Mouse (Mus musculus): ENCODE data around the gene Gm19935. TPM values are rescaled to one million over a fixed set of nuclear protein-coding genes. Genes with fewer than 3 reads are reported as not detected.

Gm19935 gene
- polyA plus RNA-seq, 1 experiment from 2014 or later, result not detected

DNA sequence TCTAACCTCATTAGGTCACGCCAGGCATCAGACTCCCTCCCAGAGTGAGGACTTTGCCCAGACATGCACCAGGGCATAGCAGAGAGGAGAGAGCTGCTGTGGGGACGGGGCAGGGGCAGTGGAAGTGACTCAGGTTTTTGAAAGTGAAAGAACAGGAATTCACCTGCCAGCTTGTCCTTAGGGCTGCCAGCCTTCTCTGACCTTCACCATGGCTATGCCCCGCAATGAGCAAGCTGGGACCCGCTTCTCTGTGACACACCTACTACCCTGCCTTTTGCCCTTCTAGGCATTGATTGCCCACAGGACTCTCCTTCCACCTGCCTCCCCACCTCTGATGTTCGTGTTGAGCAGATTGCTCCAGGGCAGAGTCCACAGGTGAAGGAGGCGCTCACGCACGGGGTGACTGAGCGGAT is 8.3 kb upstream of the Gm19935 start:
- Histone ChIP-seq H3K9me3 (replicated peaks; ENCODE audit: control insufficient read depth, low read length) (peaks cover 3% of the 10 kb centered on the region; the same call in 1 of the 2 replicates), H3K4me3 (ENCODE audit: low read depth, low read length) (no peak overlapping the region), H3K4me1 (ENCODE audit: control insufficient read depth, insufficient read depth, low read length) (peaks cover 5% of the 10 kb centered on the region; the same call in 1 of the 2 replicates), H3K9ac (ENCODE audit: low read depth, low read length) (no peak overlapping the region), H3K27me3 (ENCODE audit: control insufficient read depth, insufficient read depth, low read length) (no peaks in the 10 kb centered on the region), H3K27ac (ENCODE audit: low read depth, low read length) (no peak overlapping the region), H3K4me2 (no peak overlapping the region), H3K36me3 (ENCODE audit: control insufficient read depth, insufficient read depth, low read length) (no peaks in the 10 kb centered on the region)
- no peak for ATAC-seq (replicated peaks; ENCODE audit: insufficient number of reproducible peaks, low FRiP score, low TSS enrichment)
- WGBS (ENCODE audit: insufficient replicate concordance), result 82% methylated on average over 9 of the region's 9 CpGs

DNA sequence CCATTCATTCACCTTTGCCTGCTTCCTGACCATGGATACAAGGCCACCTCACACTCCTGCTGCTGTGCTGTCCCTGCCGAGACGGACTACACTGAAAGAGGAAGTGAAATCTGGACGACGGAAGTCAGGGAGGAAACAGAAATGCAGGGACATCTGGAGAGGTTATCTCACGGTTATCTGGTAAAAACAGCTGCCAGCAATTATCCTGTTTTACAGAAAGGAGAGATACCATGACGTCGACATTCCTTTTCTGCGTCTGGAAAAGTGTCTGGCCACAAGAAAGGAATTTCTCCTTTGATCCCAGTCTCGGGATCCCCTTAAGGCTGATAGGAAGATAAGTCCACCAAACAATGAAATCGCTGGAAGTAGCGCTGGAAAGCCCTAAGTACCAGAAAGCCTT is 5.2 kb upstream of the Gm19935 start:
- Histone ChIP-seq H3K36me3 (ENCODE audit: control insufficient read depth, insufficient read depth, low read length) (no peaks in the 10 kb centered on the region), H3K9me3 (replicated peaks; ENCODE audit: control insufficient read depth, low read length) (peaks cover 3% of the 10 kb centered on the region; the same call in 1 of the 2 replicates), H3K9ac (ENCODE audit: low read depth, low read length) (no peak overlapping the region), H3K27ac (ENCODE audit: low read depth, low read length) (no peak overlapping the region), H3K4me3 (ENCODE audit: low read depth, low read length) (no peak overlapping the region), H3K4me2 (no peak overlapping the region), H3K4me1 (ENCODE audit: control insufficient read depth, insufficient read depth, low read length) (no peaks in the 10 kb centered on the region), H3K27me3 (ENCODE audit: control insufficient read depth, insufficient read depth, low read length) (no peaks in the 10 kb centered on the region)
- WGBS (ENCODE audit: insufficient replicate concordance), result 12% methylated on average over 11 of the region's 11 CpGs
- no peak for ATAC-seq (replicated peaks; ENCODE audit: insufficient number of reproducible peaks, low FRiP score, low TSS enrichment)

DNA sequence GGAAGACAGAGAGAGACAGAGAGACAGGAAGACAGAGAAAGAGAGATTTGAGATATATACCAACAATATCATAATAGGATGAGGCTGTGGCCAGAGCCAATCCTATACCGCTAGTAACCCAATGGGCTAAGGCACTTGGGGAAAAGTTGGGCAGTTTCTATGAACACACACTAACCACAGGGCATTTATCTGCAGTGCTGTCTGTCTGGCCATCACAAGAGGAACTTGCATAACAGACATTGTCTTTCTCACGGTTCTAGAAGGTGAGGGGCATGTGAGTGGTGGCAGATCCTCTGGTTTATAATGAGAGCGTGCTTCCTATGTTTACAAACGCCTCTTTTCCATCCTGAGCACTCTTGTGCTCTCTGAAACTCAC is 3.1 kb upstream of the Gm19935 start:
- Histone ChIP-seq H3K4me2 (no peak overlapping the region), H3K9ac (ENCODE audit: low read depth, low read length) (no peak overlapping the region), H3K27ac (ENCODE audit: low read depth, low read length) (no peak overlapping the region), H3K36me3 (ENCODE audit: control insufficient read depth, insufficient read depth, low read length) (no peaks in the 10 kb centered on the region), H3K27me3 (ENCODE audit: control insufficient read depth, insufficient read depth, low read length) (no peaks in the 10 kb centered on the region), H3K9me3 (replicated peaks; ENCODE audit: control insufficient read depth, low read length) (peaks cover 3% of the 10 kb centered on the region; the same call in 1 of the 2 replicates), H3K4me1 (ENCODE audit: control insufficient read depth, insufficient read depth, low read length) (no peaks in the 10 kb centered on the region), H3K4me3 (ENCODE audit: low read depth, low read length) (no peak overlapping the region)
- ATAC-seq (replicated peaks; ENCODE audit: insufficient number of reproducible peaks, low FRiP score, low TSS enrichment), result no peak
- WGBS (ENCODE audit: insufficient replicate concordance), result 80% methylated on average over 4 of the region's 4 CpGs

- Histone ChIP-seq H3K36me3 (ENCODE audit: control insufficient read depth, insufficient read depth, low read length) (no peaks in the 10 kb centered on the region), H3K27me3 (ENCODE audit: control insufficient read depth, insufficient read depth, low read length) (no peaks in the 10 kb centered on the region), H3K4me2 (no peak overlapping the region), H3K9me3 (replicated peaks; ENCODE audit: control insufficient read depth, low read length) (peaks cover 3% of the 10 kb centered on the region; the same call in 1 of the 2 replicates), H3K9ac (ENCODE audit: low read depth, low read length) (no peak overlapping the region), H3K4me1 (ENCODE audit: control insufficient read depth, insufficient read depth, low read length) (no peaks in the 10 kb centered on the region), H3K27ac (ENCODE audit: low read depth, low read length) (no peak overlapping the region), H3K4me3 (ENCODE audit: low read depth, low read length) (no peak overlapping the region)
- ATAC-seq (replicated peaks; ENCODE audit: insufficient number of reproducible peaks, low FRiP score, low TSS enrichment), result no peak
- 78% methylated on average over 9 of the region's 9 CpGs for WGBS (ENCODE audit: insufficient replicate concordance)
Measured at GRCm38 (mm10) chr8:90819561-90820320, 2.5 kb upstream of the Gm19935 start.

- Histone ChIP-seq H3K27ac (ENCODE audit: low read depth, low read length) (no peak overlapping the region), H3K9me3 (replicated peaks; ENCODE audit: control insufficient read depth, low read length) (no peaks in the 10 kb centered on the region), H3K27me3 (ENCODE audit: control insufficient read depth, insufficient read depth, low read length) (no peaks in the 10 kb centered on the region), H3K36me3 (ENCODE audit: control insufficient read depth, insufficient read depth, low read length) (no peaks in the 10 kb centered on the region), H3K9ac (ENCODE audit: low read depth, low read length) (no peak overlapping the region), H3K4me1 (ENCODE audit: control insufficient read depth, insufficient read depth, low read length) (no peaks in the 10 kb centered on the region), H3K4me3 (ENCODE audit: low read depth, low read length) (no peak overlapping the region), H3K4me2 (no peak overlapping the region)
- 73% methylated on average over 23 of the region's 23 CpGs for WGBS (ENCODE audit: insufficient replicate concordance)
- ATAC-seq (replicated peaks; ENCODE audit: insufficient number of reproducible peaks, low FRiP score, low TSS enrichment), result no peak
Measured at GRCm38 (mm10) chr8:90816061-90816882, 921 bp downstream of the Gm19935 start.

GRCm38 (mm10) chr8:90813602-90814320 is 3.4 kb downstream of the Gm19935 start:
- Histone ChIP-seq H3K27ac (ENCODE audit: low read depth, low read length) (no peak overlapping the region), H3K27me3 (ENCODE audit: control insufficient read depth, insufficient read depth, low read length) (no peaks in the 10 kb centered on the region), H3K4me1 (ENCODE audit: control insufficient read depth, insufficient read depth, low read length) (no peaks in the 10 kb centered on the region), H3K9ac (ENCODE audit: low read depth, low read length) (no peak overlapping the region), H3K4me3 (ENCODE audit: low read depth, low read length) (no peak overlapping the region), H3K4me2 (no peak overlapping the region), H3K36me3 (ENCODE audit: control insufficient read depth, insufficient read depth, low read length) (no peaks in the 10 kb centered on the region), H3K9me3 (replicated peaks; ENCODE audit: control insufficient read depth, low read length) (0 out of 2 replicates have a peak, but pooled peaks cover 2% of the 10 kb centered on the region)
- ATAC-seq (replicated peaks; ENCODE audit: insufficient number of reproducible peaks, low FRiP score, low TSS enrichment), result no peak
- WGBS (ENCODE audit: insufficient replicate concordance), result 75% methylated on average over 10 of the region's 10 CpGs

DNA sequence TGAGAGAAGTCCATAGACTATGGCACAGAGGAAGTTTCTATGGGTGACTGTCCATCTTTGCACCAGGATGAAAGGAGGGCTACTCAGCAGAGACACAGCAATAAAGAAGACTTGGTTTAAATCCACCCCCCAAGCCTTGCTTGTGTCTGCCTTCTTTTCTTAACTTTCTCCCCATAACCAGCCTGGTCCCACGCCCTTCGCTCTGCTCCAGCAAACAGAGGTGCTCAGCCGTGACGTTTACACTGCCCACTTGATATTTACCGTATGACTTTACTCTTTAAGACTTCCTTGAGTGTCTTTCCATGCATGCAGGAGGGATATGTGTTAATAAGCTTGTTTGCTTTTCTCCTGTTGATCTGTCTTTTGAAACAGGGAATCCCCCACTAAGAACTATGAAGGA is 17.7 kb downstream of the Gm19935 start:
- no peak for ATAC-seq (replicated peaks; ENCODE audit: insufficient number of reproducible peaks, low FRiP score, low TSS enrichment)
- H3K4me3 ChIP-seq (ENCODE audit: low read depth, low read length), result no peak overlapping the region
- H3K27me3 ChIP-seq (ENCODE audit: control insufficient read depth, insufficient read depth, low read length), result no peaks in the 10 kb centered on the region
- no peak overlapping the region for H3K4me2 ChIP-seq
- WGBS (ENCODE audit: insufficient replicate concordance), result 84% methylated on average over 5 of the region's 5 CpGs
- no peak overlapping the region for H3K9ac ChIP-seq (ENCODE audit: low read depth, low read length)
- peaks cover 3% of the 10 kb centered on the region; the same call in 1 of the 2 replicates for H3K9me3 ChIP-seq (replicated peaks; ENCODE audit: control insufficient read depth, low read length)
- no peak overlapping the region for H3K27ac ChIP-seq (ENCODE audit: low read depth, low read length)
- peaks cover 5% of the 10 kb centered on the region; the same call in 1 of the 2 replicates for H3K4me1 ChIP-seq (ENCODE audit: control insufficient read depth, insufficient read depth, low read length)
- no peaks in the 10 kb centered on the region for H3K36me3 ChIP-seq (ENCODE audit: control insufficient read depth, insufficient read depth, low read length)
